Mouse (Mus musculus) midbrain, embryonic 12.5 days (tissue): ENCODE results near the gene Tsga13. TPM values are rescaled to one million over a fixed set of nuclear protein-coding genes. Genes with fewer than 3 reads are reported as not detected.

Source experiments
- ATAC-seq: fragments of 200-750 bp; cut with Nextera tagmentation; 2 replicates; pipeline ENCODE4 v1.8.0; 2017; ENCODE audit warnings: low read depth, moderate TSS enrichment, moderate library complexity; ENCODE audit not compliant: low FRiP score
- H3K27ac ChIP-seq: fragments of 300-500 bp; sonication (generic); replicated peaks from 2 replicates; pipeline ENCODE4 v1.5.1; 2016; ENCODE audit warnings: mild to moderate bottlenecking
- H3K27me3 ChIP-seq: fragments of 300-500 bp; sonication (generic); 2 replicates; pipeline ENCODE4 v1.6.1; 2016; ENCODE audit warnings: mild to moderate bottlenecking
- H3K36me3 ChIP-seq: fragments of 300-500 bp; sonication (generic); 2 replicates; pipeline ENCODE4 v1.6.1; 2016
- H3K4me1 ChIP-seq: fragments of 300-500 bp; sonication (generic); 2 replicates; pipeline ENCODE4 v1.6.1; 2016
- H3K4me2 ChIP-seq: fragments of 300-500 bp; sonication (generic); replicated peaks from 2 replicates; pipeline ENCODE4 v1.6.1; 2016; ENCODE audit warnings: mild to moderate bottlenecking, moderate library complexity
- H3K4me3 ChIP-seq: fragments of 300-500 bp; sonication (generic); 2 replicates; pipeline ENCODE4 v1.5.1; 2016; ENCODE audit warnings: mild to moderate bottlenecking
- H3K9ac ChIP-seq: fragments of 300-500 bp; sonication (generic); replicated peaks from 2 replicates; pipeline ENCODE4 v1.6.1; 2016; ENCODE audit warnings: mild to moderate bottlenecking, moderate library complexity
- H3K9me3 ChIP-seq: fragments of 300-500 bp; sonication (generic); 2 replicates; pipeline ENCODE4 v1.6.1; 2016; ENCODE audit warnings: mild to moderate bottlenecking
- WGBS: fragments of 180-500 bp; shearing (Covaris S2); methylation state at CpG from one replicate; pipeline ENCODE4 v1.1.7; 2016; 5-methylcytosine and 5-hydroxymethylcytosine counted together
- polyA plus RNA-seq: library from polyadenylated mRNA; unstranded; fragments of >200 nt; fragmentation: Nextera tagmentation; extraction: Ambion mirVana; gene quantifications from 2 replicates; pipeline ENCODE4 v1.2.1, GENCODE M21; 2016

Tsga13 gene
- polyA plus RNA-seq, 1 experiment from 2014 or later: not detected

DNA sequence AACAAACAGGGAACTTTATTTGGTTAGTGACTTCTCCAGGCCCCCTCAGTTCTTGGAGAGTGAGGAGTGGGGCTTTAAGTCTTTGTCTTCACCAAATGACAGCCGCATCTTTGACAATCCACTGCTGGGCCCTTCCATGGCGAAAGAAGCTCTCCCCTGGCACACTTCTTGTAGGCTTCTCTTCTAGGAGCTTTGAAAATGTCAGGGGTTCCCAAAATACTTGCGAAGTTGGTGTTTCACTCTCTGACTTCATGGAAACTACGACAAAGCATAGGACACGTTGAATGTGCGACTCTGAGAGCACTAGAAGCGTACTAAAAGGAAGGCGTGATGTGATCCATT lies 18.4 kb downstream of the Tsga13 start:
- Histone ChIP-seq H3K27me3 (no peaks in the 10 kb centered on the region), H3K4me3 (peak overlapping the region; percentile 57), H3K36me3 (no peaks in the 10 kb centered on the region), H3K4me1 (peaks cover 12% of the 10 kb centered on the region), H3K9ac (peak overlapping the region; percentile 70; the same call in 1 of the 2 replicates), H3K4me2 (peak overlapping the region; percentile 61), H3K9me3 (no peaks in the 10 kb centered on the region), H3K27ac (peak overlapping the region; percentile 94)
- no peak for ATAC-seq
- WGBS: 19% methylated on average over 8 of the region's 8 CpGs

DNA sequence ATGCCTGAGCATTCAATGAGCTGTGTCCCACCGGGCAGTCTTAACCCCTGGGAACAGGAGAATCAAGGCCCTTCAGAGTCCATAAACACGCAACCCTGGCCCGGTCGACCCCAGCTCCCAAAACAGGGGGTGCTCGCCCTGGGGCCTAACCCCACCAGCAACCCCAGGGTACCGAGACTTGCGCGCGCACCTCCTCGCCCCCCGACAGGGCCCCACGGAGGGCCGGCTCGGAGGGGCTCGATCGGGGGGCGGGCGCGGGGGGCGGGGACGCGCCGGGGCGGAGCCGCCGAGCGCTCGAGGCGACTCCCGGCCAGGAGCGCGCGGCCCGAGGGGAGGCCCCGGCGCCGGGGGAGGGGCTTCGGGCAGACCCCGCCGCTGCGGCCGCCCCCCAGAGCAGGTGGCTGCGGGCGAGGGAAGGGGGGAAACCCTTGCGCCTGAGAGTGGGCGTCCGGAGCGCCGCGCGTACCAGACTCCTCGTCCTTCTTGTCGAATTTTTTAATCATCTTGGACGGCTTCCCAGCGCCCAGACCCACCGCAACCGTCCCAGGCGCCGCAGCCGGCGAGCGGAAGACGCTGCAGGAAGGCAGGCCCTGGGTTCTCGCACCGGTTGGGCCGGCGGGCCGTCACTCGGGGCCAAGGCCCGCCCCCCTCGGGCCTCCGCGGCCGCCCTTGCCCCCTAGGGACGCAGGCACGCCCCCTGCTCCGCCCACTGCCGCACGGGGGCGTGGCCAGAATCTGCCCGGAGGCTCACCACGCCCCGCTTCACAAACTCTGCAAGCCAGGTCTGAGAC lies 19.0 kb downstream of the Tsga13 start, which contains the start of gene Copg2:
TSS of gene Copg2 (minus strand) at position 600 of the 791 bp plus-strand sequence.
- no peaks in the 10 kb centered on the region for H3K36me3 ChIP-seq
- ATAC-seq: peak; percentile 99
- WGBS: under 1% methylated on average over 66 of the region's 83 CpGs

DNA sequence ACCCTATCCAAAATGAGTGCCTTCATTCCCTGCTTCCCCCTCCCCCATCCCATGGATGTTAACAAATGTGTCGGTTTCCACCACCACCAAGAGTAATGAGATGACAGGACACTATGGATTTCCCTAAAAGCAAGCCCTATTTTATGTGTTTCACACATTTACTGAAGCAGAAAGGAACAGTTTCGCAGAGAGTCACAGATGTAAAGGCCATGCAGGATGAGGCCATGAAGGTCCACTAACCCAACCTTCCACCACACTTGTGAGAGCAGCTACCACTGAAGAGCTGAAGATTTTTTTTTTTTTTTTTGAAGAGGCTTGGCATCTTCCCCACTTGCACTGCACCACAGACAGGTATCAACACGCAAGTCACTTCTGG lies 19.6 kb downstream of the Tsga13 start:
- no peak for ATAC-seq
- 14% methylated on average over 3 of the region's 3 CpGs for WGBS

More for the DNA sequence above, 19.0 kb downstream of the Tsga13 start, which contains the start of gene Copg2:
- H3K4me1 ChIP-seq: peaks cover 12% of the 10 kb centered on the region
- no peaks in the 10 kb centered on the region for H3K27me3 ChIP-seq
- H3K27ac ChIP-seq: peak within 1 kb of the TSS; percentile 94
- peak within 1 kb of the TSS; percentile 57 for H3K4me3 ChIP-seq
- H3K4me2 ChIP-seq: peak within 1 kb of the TSS; percentile 61
- peak within 1 kb of the TSS; percentile 70 for H3K9ac ChIP-seq
- H3K9me3 ChIP-seq: no peaks in the 10 kb centered on the region

DNA sequence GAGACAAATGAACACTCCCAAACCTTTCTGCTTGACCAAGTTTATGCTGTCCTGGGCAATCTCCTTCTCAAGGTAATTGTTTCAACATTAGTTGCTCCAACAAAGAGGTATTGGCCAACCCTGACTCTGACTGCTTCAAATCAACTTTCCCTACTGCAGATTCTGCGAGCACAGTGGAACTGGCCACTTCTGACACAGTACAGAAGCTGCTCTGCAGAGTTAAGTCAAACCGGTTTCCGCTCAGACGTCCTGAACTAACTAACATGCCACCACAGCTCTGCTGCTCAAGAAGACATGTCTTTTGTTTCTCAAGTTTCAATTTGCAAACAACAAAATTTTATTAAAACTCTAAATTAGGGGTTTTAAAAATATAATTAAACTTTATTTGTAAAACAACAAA lies 22.3 kb downstream of the Tsga13 start:
- ATAC-seq: no peak
- Histone ChIP-seq H3K4me2 (no peak overlapping the region), H3K27ac (no peak overlapping the region), H3K4me1 (peaks cover 12% of the 10 kb centered on the region), H3K27me3 (no peaks in the 10 kb centered on the region), H3K36me3 (peaks cover 14% of the 10 kb centered on the region), H3K9ac (no peak overlapping the region), H3K4me3 (no peak overlapping the region), H3K9me3 (no peaks in the 10 kb centered on the region)
- 88% methylated on average over 4 of the region's 4 CpGs for WGBS

More for the DNA sequence above, 19.6 kb downstream of the Tsga13 start:
- Histone ChIP-seq H3K9ac (peak overlapping the region; percentile 70), H3K9me3 (no peaks in the 10 kb centered on the region), H3K4me3 (peak overlapping the region; percentile 57), H3K27me3 (no peaks in the 10 kb centered on the region), H3K4me2 (peak overlapping the region; percentile 61), H3K36me3 (no peaks in the 10 kb centered on the region), H3K4me1 (peaks cover 12% of the 10 kb centered on the region), H3K27ac (peak overlapping the region; percentile 94)

DNA sequence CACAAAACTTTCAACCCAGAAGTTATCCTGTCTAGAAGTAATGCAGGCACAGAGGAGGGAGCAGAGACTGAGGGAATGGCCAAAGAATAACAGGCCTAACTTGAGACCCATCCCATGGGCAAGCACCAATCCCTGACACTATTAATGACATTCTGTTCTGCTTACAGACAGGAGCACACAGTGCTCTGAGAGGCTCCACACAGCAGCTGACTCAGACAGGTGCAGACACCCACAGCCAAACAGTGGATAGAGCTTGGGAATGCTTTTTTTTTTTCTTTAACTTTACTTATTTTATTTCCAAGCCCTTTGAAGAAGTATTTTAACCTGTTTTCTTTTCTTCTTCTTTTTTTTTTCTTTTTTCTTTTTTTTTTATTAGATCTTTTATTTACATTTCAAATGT lies 23.6 kb downstream of the Tsga13 start:
- H3K4me3 ChIP-seq: no peak overlapping the region
- H3K9ac ChIP-seq: no peak overlapping the region
- H3K36me3 ChIP-seq: peaks cover 18% of the 10 kb centered on the region
- peaks cover 9% of the 10 kb centered on the region for H3K4me1 ChIP-seq
- H3K4me2 ChIP-seq: no peak overlapping the region
- H3K27me3 ChIP-seq: no peaks in the 10 kb centered on the region
- H3K27ac ChIP-seq: no peak overlapping the region
- no peak for ATAC-seq
- no peaks in the 10 kb centered on the region for H3K9me3 ChIP-seq

DNA sequence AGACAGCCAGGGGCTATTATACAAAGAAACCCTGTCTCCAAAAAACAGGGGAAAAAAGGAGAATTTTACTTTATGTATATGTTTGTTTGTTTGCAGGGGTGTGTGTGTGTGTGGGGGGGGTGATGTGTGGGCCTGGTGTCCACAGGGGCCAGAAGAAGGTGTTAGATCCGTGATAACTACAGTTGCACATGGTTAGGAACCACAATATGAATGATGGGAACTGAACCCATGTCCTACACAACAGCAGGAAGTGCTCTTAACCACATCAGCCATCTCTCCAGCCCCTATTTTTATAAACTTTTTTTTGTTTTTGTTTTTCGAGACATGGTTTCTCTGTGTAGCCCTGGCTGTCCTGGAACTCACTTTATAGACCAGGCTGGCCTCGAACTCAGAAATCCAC lies 30.5 kb downstream of the Tsga13 start:
- no peaks in the 10 kb centered on the region for H3K4me1 ChIP-seq
- WGBS: 87% methylated on average over 3 of the region's 3 CpGs
- H3K9me3 ChIP-seq: no peaks in the 10 kb centered on the region
- H3K9ac ChIP-seq: no peak overlapping the region
- no peak overlapping the region for H3K27ac ChIP-seq
- H3K4me3 ChIP-seq: no peak overlapping the region
- peaks cover 46% of the 10 kb centered on the region for H3K36me3 ChIP-seq
- H3K27me3 ChIP-seq: no peaks in the 10 kb centered on the region
- H3K4me2 ChIP-seq: no peak overlapping the region
- ATAC-seq: no peak

DNA sequence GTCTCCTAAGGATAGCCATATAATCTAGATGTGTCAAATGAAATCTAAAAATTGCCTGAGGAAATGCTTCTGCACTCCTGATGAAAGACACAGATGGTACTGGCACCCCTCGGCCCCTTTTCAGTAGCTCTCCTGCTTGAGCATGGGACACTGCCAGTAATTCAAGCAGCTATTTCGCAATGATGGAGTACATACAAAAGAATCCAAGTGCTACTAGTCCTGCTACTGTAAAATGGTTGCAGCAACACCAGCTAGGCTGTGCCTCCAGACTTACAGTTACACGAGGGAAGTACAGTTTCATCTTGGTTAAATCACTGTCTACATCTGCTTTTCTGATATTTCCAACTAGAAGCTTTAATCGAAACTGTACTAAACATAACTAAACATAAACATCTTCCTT lies 31.9 kb downstream of the Tsga13 start:
- H3K9ac ChIP-seq: no peak overlapping the region
- ATAC-seq: no peak
- no peak overlapping the region for H3K4me3 ChIP-seq
- H3K4me1 ChIP-seq: no peaks in the 10 kb centered on the region
- no peak overlapping the region for H3K4me2 ChIP-seq
- H3K36me3 ChIP-seq: peaks cover 47% of the 10 kb centered on the region
- no peaks in the 10 kb centered on the region for H3K9me3 ChIP-seq
- no peaks in the 10 kb centered on the region for H3K27me3 ChIP-seq
- H3K27ac ChIP-seq: no peak overlapping the region
- 91% methylated on average over 4 of the region's 4 CpGs for WGBS

DNA sequence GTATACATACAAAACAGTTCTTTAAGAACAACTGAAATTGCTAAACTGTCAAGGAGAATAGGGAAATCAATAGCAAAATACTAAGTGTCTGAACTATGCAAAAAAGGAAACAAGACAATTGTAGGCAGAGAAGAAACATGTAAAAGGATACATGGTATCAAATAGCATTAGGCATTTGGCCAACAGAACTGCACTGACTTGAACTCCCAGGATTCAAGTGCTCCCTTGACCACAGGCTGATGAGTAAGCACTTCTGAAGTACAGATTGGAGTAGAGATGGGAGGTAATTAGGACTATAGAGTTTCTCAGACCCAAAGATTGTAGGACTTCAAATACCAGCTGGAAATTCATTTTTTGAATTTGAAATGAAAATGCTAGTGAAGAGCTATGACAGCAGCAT lies 38.7 kb downstream of the Tsga13 start:
- Histone ChIP-seq H3K27ac (no peak overlapping the region), H3K9me3 (peaks cover 6% of the 10 kb centered on the region; the same call in 1 of the 2 replicates), H3K4me3 (no peak overlapping the region), H3K27me3 (no peaks in the 10 kb centered on the region), H3K9ac (no peak overlapping the region), H3K4me2 (no peak overlapping the region), H3K36me3 (peaks cover 32% of the 10 kb centered on the region), H3K4me1 (peaks cover 9% of the 10 kb centered on the region; the same call in 1 of the 2 replicates)
- no peak for ATAC-seq

DNA sequence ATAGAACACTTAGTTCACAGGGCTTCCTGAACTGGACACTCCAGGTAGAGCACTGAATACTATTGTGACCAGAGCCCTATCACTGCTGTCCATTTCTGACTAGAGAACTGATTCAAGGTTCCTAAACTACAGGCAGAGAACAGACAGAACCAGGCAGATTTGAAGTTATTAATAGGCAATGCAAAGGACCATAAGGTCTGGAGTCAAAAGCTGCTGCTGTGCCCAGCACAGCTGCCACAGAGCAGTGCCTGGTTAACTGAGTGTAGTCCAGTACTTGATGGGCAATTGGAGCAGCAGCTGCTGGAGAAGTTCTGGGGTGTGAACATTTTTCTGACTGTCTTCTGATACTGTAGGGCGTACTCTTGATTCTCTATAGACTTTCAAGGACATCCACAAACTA lies 48.9 kb downstream of the Tsga13 start:
- Histone ChIP-seq H3K9ac (no peak overlapping the region), H3K4me3 (no peak overlapping the region), H3K27me3 (no peaks in the 10 kb centered on the region), H3K4me1 (no peaks in the 10 kb centered on the region), H3K36me3 (no peaks in the 10 kb centered on the region), H3K9me3 (no peaks in the 10 kb centered on the region), H3K27ac (no peak overlapping the region), H3K4me2 (no peak overlapping the region)
- WGBS: 85% methylated on average over 1 of the region's 1 CpGs
- ATAC-seq: no peak

DNA sequence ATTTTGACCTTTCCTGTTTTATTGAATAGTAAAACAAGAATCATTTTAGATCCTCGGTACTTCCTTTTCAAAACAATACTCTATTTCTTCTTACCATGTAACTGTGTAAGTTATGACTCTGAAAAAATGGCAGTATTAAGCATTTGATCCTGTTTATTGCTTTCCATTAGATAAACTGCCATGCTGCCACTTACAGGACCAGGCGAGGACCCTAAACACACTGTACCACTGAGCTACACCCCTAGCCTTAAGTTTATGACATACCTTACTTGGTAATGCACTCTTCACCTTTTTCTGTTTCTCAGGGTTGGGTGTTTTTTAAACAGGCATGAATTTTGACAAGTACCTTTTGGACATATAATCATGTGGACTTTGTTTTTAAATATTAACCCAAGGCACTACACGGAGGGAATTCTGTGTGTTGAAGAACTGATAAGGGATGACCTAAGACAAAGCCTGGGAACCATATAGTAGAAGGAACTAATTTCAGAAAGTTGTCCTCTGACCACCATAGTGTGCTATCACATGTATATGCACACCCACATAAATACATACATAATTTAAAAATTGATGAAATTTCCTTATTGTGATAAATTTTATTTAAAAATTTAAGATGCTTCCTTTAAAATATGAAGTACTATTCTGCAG lies 50.2 kb downstream of the Tsga13 start:
- no peaks in the 10 kb centered on the region for H3K36me3 ChIP-seq
- ATAC-seq: no peak
- 88% methylated on average over 3 of the region's 3 CpGs for WGBS
- H3K4me2 ChIP-seq: no peak overlapping the region
- H3K9ac ChIP-seq: no peak overlapping the region
- no peaks in the 10 kb centered on the region for H3K4me1 ChIP-seq
- no peaks in the 10 kb centered on the region for H3K9me3 ChIP-seq
- H3K27me3 ChIP-seq: no peaks in the 10 kb centered on the region
- H3K27ac ChIP-seq: no peak overlapping the region
- H3K4me3 ChIP-seq: no peak overlapping the region

DNA sequence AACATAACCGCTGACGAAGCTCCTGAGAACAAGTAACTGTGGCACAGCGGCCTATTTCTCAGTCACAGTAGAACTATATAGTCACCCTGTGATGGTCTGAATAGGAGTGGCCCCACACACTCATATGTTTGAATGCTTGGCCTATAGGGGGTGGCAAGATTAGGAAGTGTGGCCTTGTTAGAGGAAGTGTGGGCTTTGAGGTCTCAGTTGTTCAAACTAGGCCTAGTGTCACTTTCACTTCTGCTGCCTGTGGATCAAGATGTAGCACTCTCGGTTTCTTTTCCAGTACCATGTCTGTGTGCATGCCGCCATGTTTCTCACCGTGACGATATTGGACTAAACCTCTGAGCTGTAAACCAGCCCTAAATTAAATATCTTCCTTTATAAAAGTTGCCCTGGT lies 59.4 kb downstream of the Tsga13 start:
- no peak overlapping the region for H3K9ac ChIP-seq
- H3K9me3 ChIP-seq: no peaks in the 10 kb centered on the region
- H3K36me3 ChIP-seq: peaks cover 22% of the 10 kb centered on the region
- ATAC-seq: no peak
- H3K4me2 ChIP-seq: no peak overlapping the region
- H3K27me3 ChIP-seq: no peaks in the 10 kb centered on the region
- no peak overlapping the region for H3K27ac ChIP-seq
- no peaks in the 10 kb centered on the region for H3K4me1 ChIP-seq
- WGBS: 96% methylated on average over 7 of the region's 7 CpGs
- no peak overlapping the region for H3K4me3 ChIP-seq

DNA sequence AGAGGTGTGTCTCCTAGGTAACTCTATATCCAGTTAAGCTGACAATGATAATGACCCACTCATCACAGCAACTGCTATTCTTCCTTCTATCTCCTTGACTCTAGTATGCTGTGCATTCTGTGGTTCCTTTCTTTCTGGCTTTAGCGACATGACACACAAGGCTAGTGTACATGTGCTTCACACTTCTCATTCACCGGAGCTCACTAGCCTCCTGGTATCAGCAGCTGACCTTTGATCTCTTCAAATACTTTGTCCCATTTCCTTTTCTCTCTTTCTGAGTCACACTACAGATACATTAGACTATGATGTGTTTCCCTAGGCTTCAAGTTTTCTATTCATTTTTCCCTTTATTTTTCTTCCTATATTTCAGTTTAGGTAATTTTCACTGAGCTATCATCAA lies 60.2 kb downstream of the Tsga13 start:
- Histone ChIP-seq H3K27ac (no peak overlapping the region), H3K9ac (no peak overlapping the region), H3K4me3 (no peak overlapping the region), H3K4me1 (no peaks in the 10 kb centered on the region), H3K36me3 (peaks cover 22% of the 10 kb centered on the region), H3K27me3 (no peaks in the 10 kb centered on the region), H3K9me3 (no peaks in the 10 kb centered on the region), H3K4me2 (no peak overlapping the region)
- ATAC-seq: no peak
- WGBS: 87% methylated on average over 2 of the region's 2 CpGs
